Mouse (Mus musculus): ENCODE measurements at regions not wholly inside any gene's neighbourhood (a gene's known extent, or its start where the extent isn't known, plus 50 kb on each side); places are given as distances from the start of the nearest gene placed in this dataset.

GRCm38 (mm10) chr8:42043526-42043925 is 626.7 kb upstream of the Frg1 start:
- Histone ChIP-seq H3K27ac (ENCODE audit: low read depth, low read length) (no peak overlapping the region), H3K4me1 (replicated peaks; ENCODE audit: control insufficient read depth, insufficient read depth, low read length) (no peaks in the 10 kb centered on the region), H3K4me2 (replicated peaks; ENCODE audit: low read depth, low read length) (no peak overlapping the region), H3K36me3 (ENCODE audit: control insufficient read depth, insufficient read depth, low read length) (no peaks in the 10 kb centered on the region), H3K9me3 (ENCODE audit: control insufficient read depth, low read length) (no peaks in the 10 kb centered on the region), H3K9ac (ENCODE audit: low read depth, low read length) (no peak overlapping the region), H3K27me3 (ENCODE audit: control insufficient read depth, insufficient read depth, low read length) (no peaks in the 10 kb centered on the region), H3K4me3 (ENCODE audit: low read depth, low read length) (no peak overlapping the region)
- WGBS: 89% methylated on average over 5 of the region's 5 CpGs
- DNase-seq (ENCODE audit: low spot score): no peak
- ATAC-seq (ENCODE audit: low FRiP score): no peak

- DNase-seq (ENCODE audit: low spot score) (no peak), ATAC-seq (ENCODE audit: low FRiP score) (no peak)
- Histone ChIP-seq H3K4me3 (ENCODE audit: low read depth, low read length) (no peak overlapping the region), H3K27ac (ENCODE audit: low read depth, low read length) (no peak overlapping the region), H3K4me1 (replicated peaks; ENCODE audit: control insufficient read depth, insufficient read depth, low read length) (no peaks in the 10 kb centered on the region), H3K9ac (ENCODE audit: low read depth, low read length) (no peak overlapping the region), H3K36me3 (ENCODE audit: control insufficient read depth, insufficient read depth, low read length) (no peaks in the 10 kb centered on the region), H3K9me3 (ENCODE audit: control insufficient read depth, low read length) (no peaks in the 10 kb centered on the region), H3K4me2 (replicated peaks; ENCODE audit: low read depth, low read length) (no peak overlapping the region), H3K27me3 (ENCODE audit: control insufficient read depth, insufficient read depth, low read length) (no peaks in the 10 kb centered on the region)
- WGBS: 94% methylated on average over 2 of the region's 2 CpGs
These were observed 622.4 kb upstream of the Frg1 start for GRCm38 (mm10) chr8:42039245-42039644.

- H3K27me3 ChIP-seq (ENCODE audit: control insufficient read depth, insufficient read depth, low read length): no peaks in the 10 kb centered on the region
- DNase-seq (ENCODE audit: low spot score): no peak
- no peaks in the 10 kb centered on the region for H3K9me3 ChIP-seq (ENCODE audit: control insufficient read depth, low read length)
- H3K4me2 ChIP-seq (replicated peaks; ENCODE audit: low read depth, low read length): no peak overlapping the region
- no peak for ATAC-seq (ENCODE audit: low FRiP score)
- no peaks in the 10 kb centered on the region for H3K36me3 ChIP-seq (ENCODE audit: control insufficient read depth, insufficient read depth, low read length)
- H3K9ac ChIP-seq (ENCODE audit: low read depth, low read length): no peak overlapping the region
- 87% methylated on average over 1 of the region's 1 CpGs for WGBS
- H3K27ac ChIP-seq (ENCODE audit: low read depth, low read length): no peak overlapping the region
- H3K4me1 ChIP-seq (replicated peaks; ENCODE audit: control insufficient read depth, insufficient read depth, low read length): no peaks in the 10 kb centered on the region
- H3K4me3 ChIP-seq (ENCODE audit: low read depth, low read length): no peak overlapping the region
These were observed 610.1 kb upstream of the Frg1 start for GRCm38 (mm10) chr8:42026934-42027333.

GRCm38 (mm10) chr8:42017786-42018185 is 600.9 kb upstream of the Frg1 start:
- no peak for ATAC-seq (ENCODE audit: low FRiP score)
- Histone ChIP-seq H3K27ac (ENCODE audit: low read depth, low read length) (no peak overlapping the region), H3K4me3 (ENCODE audit: low read depth, low read length) (no peak overlapping the region), H3K27me3 (ENCODE audit: control insufficient read depth, insufficient read depth, low read length) (no peaks in the 10 kb centered on the region), H3K36me3 (ENCODE audit: control insufficient read depth, insufficient read depth, low read length) (no peaks in the 10 kb centered on the region), H3K9me3 (ENCODE audit: control insufficient read depth, low read length) (no peaks in the 10 kb centered on the region), H3K4me2 (replicated peaks; ENCODE audit: low read depth, low read length) (no peak overlapping the region), H3K4me1 (replicated peaks; ENCODE audit: control insufficient read depth, insufficient read depth, low read length) (no peaks in the 10 kb centered on the region), H3K9ac (ENCODE audit: low read depth, low read length) (no peak overlapping the region)
- no peak for DNase-seq (ENCODE audit: low spot score)
- 78% methylated on average over 3 of the region's 3 CpGs for WGBS

GRCm38 (mm10) chr8:42003170-42003569 is 586.3 kb upstream of the Frg1 start:
- Histone ChIP-seq H3K36me3 (ENCODE audit: control insufficient read depth, insufficient read depth, low read length) (no peaks in the 10 kb centered on the region), H3K4me3 (ENCODE audit: low read depth, low read length) (no peak overlapping the region), H3K4me2 (replicated peaks; ENCODE audit: low read depth, low read length) (no peak overlapping the region), H3K9me3 (ENCODE audit: control insufficient read depth, low read length) (no peaks in the 10 kb centered on the region), H3K9ac (ENCODE audit: low read depth, low read length) (no peak overlapping the region), H3K4me1 (replicated peaks; ENCODE audit: control insufficient read depth, insufficient read depth, low read length) (no peaks in the 10 kb centered on the region), H3K27ac (ENCODE audit: low read depth, low read length) (no peak overlapping the region), H3K27me3 (ENCODE audit: control insufficient read depth, insufficient read depth, low read length) (no peaks in the 10 kb centered on the region)
- ATAC-seq (ENCODE audit: low FRiP score): no peak
- DNase-seq (ENCODE audit: low spot score): no peak

- no peaks in the 10 kb centered on the region for H3K27me3 ChIP-seq (ENCODE audit: control insufficient read depth, insufficient read depth, low read length)
- H3K36me3 ChIP-seq (ENCODE audit: control insufficient read depth, insufficient read depth, low read length): no peaks in the 10 kb centered on the region
- WGBS: 84% methylated on average over 8 of the region's 8 CpGs
- ATAC-seq (ENCODE audit: low FRiP score) (no peak), DNase-seq (ENCODE audit: low spot score) (no peak)
- no peak overlapping the region for H3K27ac ChIP-seq (ENCODE audit: low read depth, low read length)
- no peaks in the 10 kb centered on the region for H3K9me3 ChIP-seq (ENCODE audit: control insufficient read depth, low read length)
- H3K9ac ChIP-seq (ENCODE audit: low read depth, low read length): no peak overlapping the region
- H3K4me1 ChIP-seq (replicated peaks; ENCODE audit: control insufficient read depth, insufficient read depth, low read length): no peaks in the 10 kb centered on the region
- no peak overlapping the region for H3K4me3 ChIP-seq (ENCODE audit: low read depth, low read length)
- H3K4me2 ChIP-seq (replicated peaks; ENCODE audit: low read depth, low read length): no peak overlapping the region
These were observed 572.2 kb upstream of the Frg1 start for GRCm38 (mm10) chr8:41989040-41989501.

GRCm38 (mm10) chr8:41988216-41988615 is 571.3 kb upstream of the Frg1 start:
- DNase-seq (ENCODE audit: low spot score) (no peak), ATAC-seq (ENCODE audit: low FRiP score) (no peak)
- Histone ChIP-seq H3K27me3 (ENCODE audit: control insufficient read depth, insufficient read depth, low read length) (no peaks in the 10 kb centered on the region), H3K4me1 (replicated peaks; ENCODE audit: control insufficient read depth, insufficient read depth, low read length) (no peaks in the 10 kb centered on the region), H3K9me3 (ENCODE audit: control insufficient read depth, low read length) (no peaks in the 10 kb centered on the region), H3K27ac (ENCODE audit: low read depth, low read length) (no peak overlapping the region), H3K4me2 (replicated peaks; ENCODE audit: low read depth, low read length) (no peak overlapping the region), H3K4me3 (ENCODE audit: low read depth, low read length) (no peak overlapping the region), H3K36me3 (ENCODE audit: control insufficient read depth, insufficient read depth, low read length) (no peaks in the 10 kb centered on the region), H3K9ac (ENCODE audit: low read depth, low read length) (no peak overlapping the region)
- 80% methylated on average over 5 of the region's 5 CpGs for WGBS

GRCm38 (mm10) chr8:41987417-41987816 is 570.5 kb upstream of the Frg1 start:
- DNase-seq (ENCODE audit: low spot score) (no peak), ATAC-seq (ENCODE audit: low FRiP score) (no peak)
- no peaks in the 10 kb centered on the region for H3K9me3 ChIP-seq (ENCODE audit: control insufficient read depth, low read length)
- no peak overlapping the region for H3K4me2 ChIP-seq (replicated peaks; ENCODE audit: low read depth, low read length)
- H3K27ac ChIP-seq (ENCODE audit: low read depth, low read length): no peak overlapping the region
- no peaks in the 10 kb centered on the region for H3K4me1 ChIP-seq (replicated peaks; ENCODE audit: control insufficient read depth, insufficient read depth, low read length)
- no peak overlapping the region for H3K9ac ChIP-seq (ENCODE audit: low read depth, low read length)
- no peaks in the 10 kb centered on the region for H3K36me3 ChIP-seq (ENCODE audit: control insufficient read depth, insufficient read depth, low read length)
- H3K27me3 ChIP-seq (ENCODE audit: control insufficient read depth, insufficient read depth, low read length): no peaks in the 10 kb centered on the region
- no peak overlapping the region for H3K4me3 ChIP-seq (ENCODE audit: low read depth, low read length)

GRCm38 (mm10) chr8:41972416-41972815 is 555.5 kb upstream of the Frg1 start:
- Histone ChIP-seq H3K4me2 (replicated peaks; ENCODE audit: low read depth, low read length) (no peak overlapping the region), H3K27ac (ENCODE audit: low read depth, low read length) (no peak overlapping the region), H3K4me1 (replicated peaks; ENCODE audit: control insufficient read depth, insufficient read depth, low read length) (no peaks in the 10 kb centered on the region), H3K9ac (ENCODE audit: low read depth, low read length) (no peak overlapping the region), H3K9me3 (ENCODE audit: control insufficient read depth, low read length) (no peaks in the 10 kb centered on the region), H3K4me3 (ENCODE audit: low read depth, low read length) (no peak overlapping the region), H3K27me3 (ENCODE audit: control insufficient read depth, insufficient read depth, low read length) (no peaks in the 10 kb centered on the region), H3K36me3 (ENCODE audit: control insufficient read depth, insufficient read depth, low read length) (no peaks in the 10 kb centered on the region)
- DNase-seq (ENCODE audit: low spot score) (no peak), ATAC-seq (ENCODE audit: low FRiP score) (no peak)
- WGBS: 83% methylated on average over 2 of the region's 2 CpGs
